Mouse (Mus musculus) skeletal muscle tissue, adult 2 months (tissue): ENCODE measurements around the gene Cdh3.

Experiments used
- DNase-seq: peaks from one replicate; pipeline ENCODE4 v3.0.0-alpha.2; 2012; ENCODE audit warnings: low read depth, low spot score

The Cdh3 gene

DNA sequence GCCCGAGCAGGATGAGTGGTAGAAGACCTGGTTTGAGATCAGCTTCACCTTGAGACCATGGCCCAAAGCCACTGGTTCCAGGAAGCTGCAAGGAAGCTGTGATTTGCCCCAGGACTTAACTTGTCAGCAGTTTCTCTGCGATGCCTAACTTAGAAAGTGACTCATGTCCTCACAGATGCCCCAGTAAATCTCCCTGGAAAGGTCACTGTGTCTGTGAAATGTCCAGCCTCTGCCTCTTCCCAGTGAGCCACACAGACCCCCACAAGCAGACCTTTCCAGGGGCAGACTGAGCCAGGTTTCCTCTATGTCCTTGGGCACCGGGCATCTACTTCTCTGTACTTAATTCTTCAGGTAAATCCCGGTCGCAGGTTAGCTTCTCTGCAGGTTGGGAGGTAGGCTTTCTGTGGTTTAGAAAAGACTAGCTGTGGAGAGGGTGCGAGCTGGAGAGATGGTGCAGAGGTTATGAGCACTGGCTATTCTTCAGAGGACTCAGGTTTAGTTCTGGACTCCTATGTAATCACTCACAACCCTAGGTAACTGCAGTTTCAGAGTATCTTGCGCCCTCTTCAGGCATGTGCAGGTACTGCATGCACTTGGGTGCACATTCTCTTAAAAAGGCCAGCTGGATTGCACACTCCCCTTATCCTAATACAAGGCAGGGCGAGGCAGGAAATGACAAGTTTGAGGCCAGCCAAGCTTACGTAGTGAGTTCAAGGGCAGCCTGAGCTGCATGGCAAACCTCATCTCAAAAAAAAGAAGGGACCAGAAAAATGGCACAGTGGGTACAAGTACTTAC lies 16.7 kb downstream of the Cdh3 start:
- DNase-seq = no peak

DNA sequence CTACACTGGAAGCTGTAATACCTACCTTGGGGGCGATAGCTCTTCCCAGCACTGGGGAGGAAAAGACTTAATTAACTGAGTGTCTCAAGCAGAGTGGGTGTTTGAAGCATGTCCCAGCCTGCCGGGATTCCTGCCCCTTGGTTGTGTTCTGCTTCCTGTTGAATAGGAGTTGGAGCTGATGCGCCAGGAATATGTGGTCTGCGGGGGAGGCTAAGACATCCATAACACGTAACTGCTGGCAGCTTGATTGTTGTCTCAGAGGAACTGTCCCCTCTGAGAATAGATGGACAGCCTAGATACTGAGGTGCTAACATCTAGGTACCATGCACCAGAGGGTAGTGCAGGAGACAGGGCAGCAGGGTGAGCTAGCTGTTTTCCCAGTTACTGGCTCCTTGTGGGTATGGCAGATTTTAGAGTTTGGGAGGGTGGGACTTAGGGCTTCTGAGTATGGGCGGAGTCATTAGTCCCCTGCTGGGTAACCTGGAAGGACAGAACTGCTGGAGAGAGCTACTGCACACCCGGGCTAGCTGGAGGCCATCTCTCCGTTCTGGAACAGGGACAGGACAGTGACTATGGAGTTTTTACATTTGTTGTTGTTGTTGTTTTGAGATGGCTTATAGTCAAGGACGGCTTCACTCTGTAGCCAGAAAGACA lies 18.0 kb downstream of the Cdh3 start:
- DNase-seq = no peak

DNA sequence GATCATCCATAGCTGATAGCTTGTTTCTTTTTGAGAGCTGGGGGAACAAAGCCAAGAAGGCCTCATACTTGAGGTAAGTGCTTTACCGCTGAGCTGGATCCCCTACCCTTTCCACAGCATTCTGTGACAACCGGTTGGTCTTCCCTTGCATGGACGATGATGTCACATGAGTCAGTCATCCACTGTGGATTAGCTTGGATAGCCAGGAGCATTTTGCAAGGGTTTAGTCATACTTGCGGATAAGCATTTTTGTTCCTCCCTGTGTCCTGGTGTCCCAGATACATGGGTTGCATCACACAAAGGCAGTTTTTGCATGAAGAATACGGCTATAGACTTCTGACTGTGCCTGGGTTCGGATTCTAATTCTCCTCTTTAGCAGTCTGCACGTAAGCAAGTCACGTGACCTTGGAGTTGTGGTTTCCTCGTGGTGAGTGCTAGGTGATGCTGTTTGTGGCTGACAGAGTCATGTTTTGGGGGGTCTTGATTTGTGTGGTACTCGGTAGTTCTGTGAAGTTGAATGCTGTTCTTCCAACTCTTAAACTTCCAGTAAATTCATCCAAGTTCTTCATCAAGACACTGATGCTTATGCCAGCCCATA lies 19.3 kb downstream of the Cdh3 start:
- peak; percentile 8 for DNase-seq

DNA sequence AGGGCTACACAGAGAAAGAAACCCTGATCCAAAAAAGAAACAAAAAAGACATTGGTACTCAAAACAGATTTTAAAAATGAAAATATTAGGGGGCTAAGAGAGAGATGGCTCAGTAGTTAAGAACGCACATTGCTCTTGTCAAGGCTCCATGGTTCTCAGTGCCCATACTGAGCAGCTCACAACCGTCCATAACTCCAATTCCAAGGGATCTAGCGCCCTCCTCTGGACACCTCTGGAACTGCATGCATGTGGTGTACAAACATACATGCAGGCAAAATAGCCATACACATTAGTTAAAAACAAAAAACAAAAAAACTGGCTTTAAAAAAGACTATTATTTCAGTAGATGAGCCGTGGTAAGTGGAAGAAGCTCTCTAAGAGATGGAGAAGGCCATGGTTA lies 19.9 kb downstream of the Cdh3 start:
- no peak for DNase-seq

DNA sequence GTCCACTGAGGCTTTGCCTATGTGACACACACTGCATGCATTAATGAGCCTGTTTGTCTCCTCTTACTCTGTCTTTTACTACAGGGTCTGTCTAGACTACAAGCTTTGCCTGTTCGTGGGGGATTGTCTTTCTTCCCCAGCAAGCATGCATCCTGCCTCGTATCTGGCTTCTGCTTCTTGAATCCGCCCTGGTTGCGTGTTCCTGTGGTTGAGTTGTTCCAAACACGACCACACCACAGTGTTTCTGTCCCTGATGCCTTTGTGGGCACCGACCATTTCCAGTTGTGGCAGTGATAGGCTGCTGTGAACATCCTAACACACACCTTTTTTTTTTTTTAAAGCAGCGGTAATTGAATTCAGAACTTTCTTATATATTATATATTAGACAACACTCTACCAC lies 23.0 kb downstream of the Cdh3 start:
- no peak for DNase-seq

DNA sequence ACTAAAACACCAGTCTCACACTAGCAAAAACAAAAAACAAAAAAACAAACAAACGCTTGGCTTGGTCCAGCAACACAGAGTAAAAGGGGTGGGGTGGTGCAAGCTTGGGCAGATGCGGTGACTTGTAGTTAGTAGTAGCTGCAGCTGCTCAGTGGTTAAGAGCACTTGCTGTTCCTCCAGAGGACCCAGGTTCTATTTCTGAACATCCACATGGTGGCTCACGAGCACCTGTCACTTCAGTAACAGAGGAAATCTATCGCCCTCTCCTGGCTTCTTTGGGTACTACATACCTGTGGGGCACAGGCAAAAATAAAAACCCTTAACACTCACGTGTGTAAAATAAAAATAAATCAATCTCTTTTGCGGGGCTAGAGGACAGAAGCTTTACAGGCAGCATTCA lies 23.8 kb downstream of the Cdh3 start:
- peak; percentile 30 for DNase-seq

DNA sequence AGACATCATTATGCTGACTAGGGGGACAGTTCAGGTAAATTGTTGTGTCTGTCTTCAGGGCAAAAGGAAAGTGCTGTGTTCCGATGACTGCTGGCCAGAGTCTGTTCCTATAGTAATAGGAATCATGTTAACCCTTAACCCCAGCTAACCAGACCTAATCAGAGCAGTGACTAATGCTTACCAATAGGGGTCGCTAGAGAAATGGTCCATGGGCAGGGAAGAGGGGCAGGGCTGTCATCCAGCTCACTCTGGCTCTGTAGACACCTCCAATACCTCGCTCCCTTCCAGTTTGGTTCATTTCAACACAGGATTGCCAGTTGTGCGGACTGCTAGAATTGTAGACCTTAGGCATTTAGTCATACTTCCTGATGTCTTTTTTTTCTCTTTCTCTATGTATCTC lies 24.8 kb downstream of the Cdh3 start:
- no peak for DNase-seq

DNA sequence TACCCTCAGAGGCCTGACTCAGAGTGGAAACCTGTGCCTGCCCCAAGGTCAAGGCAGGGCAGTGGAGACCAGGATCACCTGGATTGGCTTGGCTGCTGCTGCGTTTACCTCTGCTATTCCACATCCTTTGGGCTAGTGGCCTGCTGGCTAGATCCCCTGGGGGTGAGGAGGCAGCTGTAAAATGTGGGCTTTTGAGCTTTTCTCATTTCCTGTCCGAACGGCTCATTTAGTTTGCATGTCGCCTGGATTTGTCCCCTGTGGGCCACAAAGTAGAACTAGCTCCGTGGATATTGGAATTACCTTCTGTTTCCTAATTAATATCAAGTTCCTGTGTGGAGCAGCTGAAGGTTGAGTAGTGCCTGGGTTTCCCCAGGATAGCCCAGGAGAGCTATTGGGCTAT lies 28.5 kb downstream of the Cdh3 start:
- DNase-seq = no peak

DNA sequence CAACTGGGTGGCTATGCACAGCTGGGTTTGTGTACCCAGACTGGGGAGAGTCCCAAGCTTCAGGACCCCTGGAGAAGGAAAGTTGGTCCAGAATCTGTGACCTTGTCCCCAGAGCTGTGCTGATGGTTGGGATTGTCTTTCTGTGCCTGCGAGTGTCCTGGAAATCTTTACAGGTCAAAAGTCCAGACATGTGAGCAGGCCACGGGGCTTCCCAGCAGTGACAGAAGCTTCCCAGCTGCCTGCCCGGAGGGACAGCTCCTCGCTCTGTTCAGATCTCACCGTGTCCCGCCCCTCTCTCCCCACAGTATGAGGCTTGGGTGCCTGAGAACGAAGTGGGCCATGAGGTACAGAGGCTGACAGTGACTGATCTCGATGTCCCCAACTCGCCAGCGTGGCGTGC lies 30.3 kb downstream of the Cdh3 start:
- no peak for DNase-seq

DNA sequence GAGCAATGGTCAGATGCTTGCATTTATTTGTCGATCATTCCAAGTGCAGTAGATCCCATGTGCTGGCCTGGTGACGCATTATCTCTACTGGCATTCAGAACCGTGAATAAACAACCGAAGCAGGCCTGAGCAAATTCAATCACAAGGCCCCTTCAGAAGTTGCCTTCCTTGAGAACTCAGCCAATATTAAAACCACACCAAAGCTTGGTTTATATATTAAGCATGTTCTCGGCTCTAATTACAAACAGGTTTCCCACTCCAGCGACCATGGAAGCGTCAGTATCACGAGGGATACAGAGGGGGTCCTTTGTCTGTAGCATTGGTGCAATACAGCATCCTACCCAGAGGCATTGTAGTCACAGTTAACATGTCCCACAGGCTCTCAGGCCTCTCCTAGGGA lies 32.4 kb downstream of the Cdh3 start:
- no peak for DNase-seq

DNA sequence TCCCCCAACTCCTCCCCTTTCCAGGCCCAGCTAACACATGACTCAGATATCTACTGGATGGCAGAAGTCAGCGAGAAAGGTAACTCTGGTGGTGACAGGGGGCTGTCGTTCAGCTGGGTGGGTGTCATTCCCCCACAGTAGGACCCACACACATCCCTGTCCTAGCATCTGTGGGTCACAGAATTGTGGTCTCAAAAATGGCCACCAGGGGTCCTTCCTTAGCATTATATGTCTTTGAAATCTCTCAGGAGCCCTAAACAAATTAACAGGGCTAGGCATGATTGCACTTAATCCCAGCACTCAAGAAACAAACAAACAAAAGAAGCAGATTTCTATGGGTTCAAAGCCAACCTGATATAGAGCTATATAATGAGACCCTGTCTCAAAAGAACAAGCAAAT lies 34.5 kb downstream of the Cdh3 start:
- DNase-seq = no peak

DNA sequence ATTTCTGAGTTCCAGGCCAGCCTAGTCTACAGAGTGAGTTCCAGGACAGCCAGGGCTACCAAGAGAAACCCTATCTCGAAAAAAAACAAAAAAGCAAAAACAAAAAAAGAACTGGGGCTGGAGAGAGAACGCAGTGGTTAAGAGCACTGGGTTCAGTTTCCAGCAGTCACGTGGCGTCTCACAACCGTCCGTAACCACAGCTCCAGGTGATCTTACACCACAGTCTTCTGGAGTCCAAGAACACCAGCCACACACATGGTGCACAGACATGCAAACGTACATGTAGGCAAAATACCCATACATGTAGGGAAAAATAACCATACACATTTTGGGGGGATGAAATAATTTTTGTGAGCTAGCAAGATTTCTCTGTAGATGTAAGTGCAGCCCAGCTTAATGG lies 36.1 kb downstream of the Cdh3 start:
- DNase-seq = no peak

DNA sequence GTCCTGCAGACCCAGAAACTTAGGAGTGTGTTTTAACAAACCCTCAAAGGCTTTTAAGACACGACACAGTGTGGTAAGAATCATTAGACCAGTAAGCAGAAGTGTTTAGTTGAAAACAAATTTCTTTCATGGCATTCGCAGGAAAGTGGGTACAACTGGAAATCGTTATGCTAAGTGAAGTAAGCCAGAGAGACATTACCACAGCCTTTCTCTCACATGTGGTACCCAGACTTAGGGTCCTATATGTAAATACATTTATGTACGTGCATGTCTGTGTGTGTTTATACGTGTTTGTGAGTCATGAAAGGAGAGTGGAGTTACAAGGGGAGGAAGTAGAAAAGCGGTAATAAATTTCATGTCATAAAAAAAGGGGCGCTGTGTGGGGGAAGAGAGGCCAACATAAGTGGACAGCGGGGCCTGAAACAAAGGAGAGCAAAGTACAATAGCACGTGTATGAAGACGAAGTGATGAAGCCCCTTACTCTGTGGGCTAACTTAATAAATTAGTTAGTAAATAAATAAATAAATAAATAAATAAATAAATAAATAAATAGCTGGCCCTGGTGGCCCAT lies 37.8 kb downstream of the Cdh3 start:
- no peak for DNase-seq

DNA sequence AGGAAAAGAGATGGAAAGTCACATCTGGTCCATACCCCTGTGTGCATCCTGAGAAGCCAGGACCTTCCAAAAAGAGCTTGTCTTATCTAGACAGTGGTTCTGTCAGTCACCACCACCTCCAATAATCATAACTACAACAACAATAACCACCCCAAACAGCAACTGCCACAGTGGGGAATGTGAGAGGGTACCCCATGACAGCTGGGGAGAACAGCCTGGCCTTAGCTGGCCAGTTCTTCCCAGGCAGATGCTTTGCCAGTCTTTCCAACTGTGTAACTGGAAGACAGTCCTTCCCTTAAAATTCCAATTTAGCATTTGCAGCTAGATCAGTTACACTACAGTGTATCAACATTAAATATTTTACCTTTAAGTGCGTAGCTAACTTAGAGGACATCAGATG lies 40.2 kb downstream of the Cdh3 start:
- DNase-seq = no peak

DNA sequence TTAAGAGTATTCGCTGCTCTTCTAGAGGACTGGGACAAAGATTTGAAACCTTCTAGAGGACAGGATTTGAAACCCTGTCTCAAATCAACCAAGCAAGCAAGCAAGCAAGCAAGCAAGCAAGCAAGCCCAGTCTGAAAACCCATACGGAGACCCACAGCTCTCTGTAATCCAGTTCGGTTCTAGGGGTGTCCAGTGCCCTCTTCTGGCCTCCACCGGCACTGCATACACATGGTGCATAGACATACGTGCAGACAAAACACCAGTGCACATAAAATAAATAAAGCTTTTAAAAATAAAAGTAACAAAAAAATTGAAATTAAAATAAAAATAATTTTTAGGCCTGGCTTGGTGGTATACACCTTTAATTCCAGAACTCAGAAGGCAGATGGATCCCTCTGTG lies 43.3 kb downstream of the Cdh3 start:
- DNase-seq = no peak

DNA sequence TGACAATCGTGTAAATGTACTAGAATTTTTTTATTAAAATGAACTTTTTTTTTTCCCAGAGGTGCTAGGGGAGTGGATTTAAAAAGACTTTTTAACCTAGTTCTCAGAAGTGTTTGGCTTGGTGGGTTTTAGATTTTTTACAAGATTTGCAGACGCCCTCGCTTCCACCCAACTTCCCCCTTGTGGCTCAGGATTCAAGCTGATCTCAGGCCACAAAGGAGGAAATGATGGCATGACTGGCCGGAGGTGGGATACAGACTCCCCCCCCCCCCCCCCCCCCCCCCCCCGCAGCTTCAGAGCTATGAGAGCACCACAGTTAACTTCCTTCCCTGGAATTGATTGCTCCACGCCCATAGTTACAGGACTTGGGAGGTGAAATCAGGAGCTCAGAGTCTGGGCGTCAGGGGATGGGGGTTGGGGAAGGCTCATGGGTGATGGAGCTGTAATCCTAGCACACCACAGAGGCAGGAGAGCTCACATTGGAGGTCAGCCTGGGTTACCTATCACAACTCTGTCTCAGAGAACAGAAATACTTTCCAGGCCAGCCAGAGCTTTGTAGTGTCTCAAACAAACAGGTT lies 45.5 kb downstream of the Cdh3 start:
- no peak for DNase-seq

DNA sequence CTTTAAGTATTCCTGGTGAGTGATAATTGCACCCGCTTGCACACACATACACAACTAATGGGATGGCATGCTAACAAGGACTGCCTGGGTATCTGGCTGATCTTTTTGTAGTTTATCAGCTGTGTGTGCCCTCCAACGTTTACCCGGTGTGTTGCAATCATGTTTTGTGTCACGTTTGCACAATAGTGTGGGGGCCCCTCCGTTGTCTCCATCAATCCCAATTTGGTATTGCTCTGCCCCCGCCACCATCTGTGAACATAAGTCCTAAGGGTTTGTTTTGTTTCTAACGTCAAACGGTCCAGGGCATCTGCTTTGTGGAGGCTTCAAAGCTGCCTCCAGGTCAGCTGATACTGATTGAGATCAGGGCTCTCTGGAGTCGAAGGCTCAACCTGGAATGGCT lies 49.2 kb downstream of the Cdh3 start:
- DNase-seq = no peak

DNA sequence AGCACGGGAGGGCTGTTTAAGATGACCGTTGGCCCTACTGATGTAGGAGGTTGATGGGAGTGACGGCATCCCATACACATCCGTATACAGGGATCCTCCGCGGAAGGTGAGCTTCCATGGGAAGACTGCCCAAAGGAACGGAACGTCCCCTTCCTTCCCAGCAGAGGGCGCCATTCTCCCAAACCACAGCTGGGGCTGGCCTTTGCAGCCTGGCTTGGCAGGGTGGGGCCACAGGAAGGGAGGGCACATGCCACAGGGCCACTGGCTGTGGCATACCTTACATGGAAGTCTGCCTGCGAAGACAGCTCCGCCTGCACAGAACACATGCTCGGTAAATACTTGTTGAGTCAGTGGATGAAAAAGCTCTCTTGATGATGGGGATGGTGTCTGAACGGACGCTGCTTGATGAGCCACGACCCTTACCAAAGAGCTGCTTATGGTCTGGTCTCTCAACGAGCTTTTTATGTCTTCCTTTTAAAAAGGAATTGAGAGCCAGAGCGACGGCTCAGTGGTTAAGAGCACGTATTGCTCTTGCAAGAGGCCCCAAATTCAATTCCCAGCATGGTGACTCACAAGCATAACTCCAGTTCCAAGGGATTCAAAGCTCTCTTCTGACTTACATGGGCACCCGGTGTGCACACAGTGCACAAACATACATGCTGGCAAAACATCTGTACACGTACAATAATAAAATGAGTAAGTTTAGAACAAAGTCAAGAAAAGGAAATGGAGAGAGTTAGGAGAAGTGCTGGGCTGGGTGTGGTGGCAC lies 50.6 kb downstream of the Cdh3 start:
- DNase-seq = peak; percentile 78

DNA sequence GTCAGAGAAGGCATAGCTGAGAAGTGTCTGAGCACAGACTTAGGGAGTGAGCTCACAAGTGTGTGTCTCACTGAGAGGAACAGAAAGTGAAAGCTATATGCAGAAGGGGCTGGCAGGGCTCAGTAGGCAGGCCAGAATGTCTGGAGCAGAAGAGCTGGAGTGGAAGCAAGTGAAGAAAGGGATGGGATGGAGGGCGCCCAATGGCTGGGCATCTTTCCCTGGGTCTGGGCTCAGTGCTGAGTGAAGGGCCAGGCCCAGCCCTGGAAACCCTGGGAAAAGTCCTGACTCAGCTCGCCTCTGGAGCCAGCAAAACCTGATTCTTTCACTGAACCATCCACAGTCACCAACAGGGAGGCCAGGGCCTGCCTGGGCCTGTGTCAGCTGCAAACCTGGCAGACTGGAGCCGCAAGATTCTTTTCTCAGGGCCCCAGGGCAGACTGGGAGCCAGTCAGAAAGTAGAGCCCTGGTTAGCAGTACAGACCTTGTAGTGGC lies 53.0 kb downstream of the Cdh3 start:
- DNase-seq = peak; percentile 14

DNA sequence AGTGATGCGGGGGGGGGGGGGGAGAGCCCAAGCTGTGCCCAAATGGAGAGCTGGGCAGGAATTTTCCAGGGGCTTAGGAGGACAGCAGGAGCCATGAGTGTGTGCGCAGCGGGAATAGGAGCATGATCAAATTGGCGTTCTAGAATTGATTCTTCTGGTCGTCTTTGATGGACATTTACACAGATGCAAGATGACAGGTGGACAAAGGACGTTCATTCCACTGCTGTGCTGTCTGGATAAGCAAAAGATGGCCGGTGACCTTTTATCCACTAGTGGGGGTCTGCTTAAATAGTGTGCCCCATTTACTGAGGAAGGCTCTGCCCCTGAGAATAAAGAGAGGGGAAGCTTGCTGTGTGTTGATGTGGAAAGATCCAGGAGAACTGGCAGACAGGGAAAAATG lies 58.3 kb downstream of the Cdh3 start:
- no peak for DNase-seq

DNA sequence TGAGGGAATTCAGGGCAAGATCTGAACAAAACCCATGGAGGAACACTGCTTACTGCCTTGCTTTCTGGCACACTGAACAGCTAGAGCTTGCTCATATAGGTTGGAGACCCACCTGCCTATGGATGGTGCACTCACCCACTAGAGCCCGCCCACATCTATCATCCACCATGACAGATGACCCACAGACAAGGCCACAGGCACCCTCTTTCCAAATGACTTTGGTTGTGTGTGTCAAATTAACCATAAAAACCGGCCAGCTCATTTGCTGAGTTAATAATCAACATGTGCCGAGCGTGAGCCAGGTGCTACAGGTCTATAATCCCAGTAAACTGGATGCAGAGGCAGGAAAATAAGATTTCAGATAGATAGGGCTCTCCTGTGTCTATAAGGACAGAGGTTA lies 59.7 kb downstream of the Cdh3 start:
- no peak for DNase-seq
